Comparison of ENCODE assay signal across 10 mouse cellular contexts in the genomic region with DNA sequence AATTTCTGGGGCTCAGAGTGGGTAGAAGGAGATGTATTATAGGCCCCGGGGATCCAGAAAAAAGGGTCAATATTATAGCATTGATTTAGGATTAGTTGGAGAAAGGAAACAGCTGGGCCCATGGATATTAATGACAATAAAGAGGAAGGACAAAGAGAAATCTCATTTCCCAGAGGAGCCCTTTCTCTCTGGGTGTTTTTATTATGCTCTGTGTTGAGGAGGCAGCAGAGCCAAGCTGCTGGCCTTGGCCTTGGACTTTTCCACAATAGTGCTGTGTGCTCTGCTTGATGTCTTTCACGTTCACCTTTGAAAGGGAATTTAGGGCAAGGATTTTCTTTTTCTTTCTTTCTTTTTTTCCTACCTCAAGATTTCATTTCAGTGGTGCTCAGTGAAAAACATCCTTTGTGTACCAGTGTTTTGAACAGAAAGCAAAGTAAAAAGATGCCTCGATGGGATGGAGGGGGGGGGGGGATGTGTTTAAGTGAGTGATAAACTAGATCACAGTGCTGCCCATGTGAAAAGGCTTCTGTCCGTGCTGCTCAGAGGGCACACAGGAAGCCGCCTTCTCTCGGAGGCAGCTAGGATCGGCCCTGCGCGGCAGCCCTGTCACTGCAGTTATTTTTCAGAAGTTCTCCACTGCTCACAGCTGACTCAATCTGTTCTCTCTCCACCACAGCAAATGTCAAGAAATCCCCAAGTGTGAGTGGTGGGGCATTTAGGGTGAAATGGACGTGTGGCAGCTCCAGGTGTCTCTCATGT.
DNase-seq lines count a peak whose midpoint lies in the region; ATAC-seq and TF ChIP-seq lines count a peak whose summit lies in the region.
"Had no signal": no experiment of that assay in that cellular context is flagged by ENCODE, and none has a peak within 500 bp of the region (broad histone marks: within the 10 kb centered on the region; RNA-seq: fewer than 3 reads in every experiment).

No protein-coding gene starts in this region.

- DNase-seq in adrenal gland, adult 18-20 months (ENCODE audit: low spot score in 2 of 2), result peak; percentile 32 to 36
- DNase-seq in adrenal gland, postnatal 14 days, result peak; percentile 68
- no peak for DNase-seq in forebrain, postnatal 0 days
- no peak for DNase-seq in spleen, postnatal 14 days (ENCODE audit: low spot score in 2 of 2)
- no peak for DNase-seq in gastrocnemius, postnatal 25 days
- DNase-seq in heart, postnatal 14 days, result no peak
- DNase-seq: cerebellum, adult 11-12 months had no signal

- WGBS in forebrain, postnatal 0 days, result 20% methylated on average over 10 of the region's 10 CpGs
- 6% methylated on average over 10 of the region's 10 CpGs for WGBS in midbrain, embryonic 13.5 days

- no peaks in the 10 kb centered on the region for H3K9me3 ChIP-seq in forebrain, postnatal 0 days (ENCODE audit: low read length)
- no peaks in the 10 kb centered on the region for H3K9me3 ChIP-seq in midbrain, embryonic 13.5 days
- H3K9me3 ChIP-seq: stomach, embryonic 15.5 days had no signal

- H3K27ac ChIP-seq in forebrain, postnatal 0 days (ENCODE audit: low read depth, low read length), result 0 out of 2 replicates have a peak overlapping the region, but pooled peaks have one; percentile 21
- H3K27ac ChIP-seq in midbrain, embryonic 13.5 days, result peak overlapping the region; percentile 89
- H3K27ac ChIP-seq: stomach, embryonic 15.5 days had no signal

- H3K4me2 ChIP-seq in forebrain, postnatal 0 days (ENCODE audit: low read depth), result no peak overlapping the region
- H3K4me2 ChIP-seq in midbrain, embryonic 13.5 days (replicated peaks), result peak overlapping the region; percentile 36
- H3K4me2 ChIP-seq: stomach, embryonic 15.5 days had no signal

- no peak overlapping the region for H3K4me3 ChIP-seq in forebrain, postnatal 0 days (ENCODE audit: low read depth, low read length)
- H3K4me3 ChIP-seq in midbrain, embryonic 13.5 days (replicated peaks), result no peak overlapping the region
- H3K4me3 ChIP-seq: stomach, embryonic 15.5 days had no signal

- H3K36me3 ChIP-seq in forebrain, postnatal 0 days (ENCODE audit: insufficient read depth), result no peaks in the 10 kb centered on the region
- no peaks in the 10 kb centered on the region for H3K36me3 ChIP-seq in midbrain, embryonic 13.5 days
- H3K36me3 ChIP-seq: stomach, embryonic 15.5 days had no signal

- no peaks in the 10 kb centered on the region for H3K27me3 ChIP-seq in forebrain, postnatal 0 days (ENCODE audit: insufficient read depth, low read length)
- no peaks in the 10 kb centered on the region for H3K27me3 ChIP-seq in midbrain, embryonic 13.5 days
- H3K27me3 ChIP-seq: stomach, embryonic 15.5 days had no signal

- no peak overlapping the region for H3K9ac ChIP-seq in forebrain, postnatal 0 days
- peak overlapping the region; percentile 32 for H3K9ac ChIP-seq in midbrain, embryonic 13.5 days (replicated peaks)
- H3K9ac ChIP-seq: stomach, embryonic 15.5 days had no signal

- intact Hi-C loops in heart, postnatal 14 days (cut with DNase I), result no loop called here

- no peak for TF ChIP-seq CTCF in forebrain, postnatal 0 days (IDR thresholded peaks at IDR 0.05; ENCODE audit: low read depth)

- ATAC-seq in forebrain, postnatal 0 days, result peak; percentile 56; the same call in 1 of the 2 replicates
- ATAC-seq in midbrain, embryonic 13.5 days, result peak; percentile 95
- ATAC-seq: inflammation-experienced regulatory T-cells, adult 6 months had no signal

- H3K4me1 ChIP-seq in forebrain, postnatal 0 days (ENCODE audit: insufficient read depth), result 0 out of 2 replicates have a peak, but pooled peaks cover 3% of the 10 kb centered on the region
- H3K4me1 ChIP-seq in midbrain, embryonic 13.5 days (replicated peaks), result peaks cover 29% of the 10 kb centered on the region
- H3K4me1 ChIP-seq: stomach, embryonic 15.5 days had no signal

Comparison
In these comparisons a context has a peak if more than half of its experiments do, and no peak if none do; other contexts are left out.
1. DNase-seq: peak in adrenal gland, adult 18-20 months (2 of 2) and adrenal gland, postnatal 14 days (single experiment); none in forebrain, postnatal 0 days (single experiment), spleen, postnatal 14 days (0 of 2), gastrocnemius, postnatal 25 days (single experiment) and heart, postnatal 14 days (0 of 2).